Mouse (Mus musculus): ENCODE measurements around the gene Tmem108. TPM values are rescaled to one million over a fixed set of nuclear protein-coding genes. Genes with fewer than 3 reads are reported as not detected.

Tmem108 gene
- total and polyA plus RNA-seq, 3 experiments, result 4.4 to 10.5 (median 4.9) TPM

DNA sequence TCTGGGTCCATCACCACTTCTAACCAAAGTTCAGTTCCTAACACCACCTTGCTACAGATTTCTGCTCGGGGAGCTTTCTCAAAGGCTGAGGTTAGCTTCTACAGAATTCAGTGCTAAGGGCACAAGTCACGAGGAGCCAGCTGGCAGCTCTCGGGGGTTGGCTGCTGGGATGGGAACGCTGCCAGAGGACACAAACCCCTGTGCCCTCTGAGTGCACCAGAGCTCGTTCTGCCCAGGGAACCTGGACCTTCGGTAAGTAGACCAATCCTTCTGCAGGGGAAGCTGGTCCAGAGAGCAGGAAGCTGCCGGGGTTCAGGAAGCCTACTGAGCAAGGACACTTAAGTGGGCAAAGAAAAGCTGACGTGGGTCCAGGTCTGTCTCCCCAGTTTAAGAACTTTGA is 40.6 kb downstream of the Tmem108 start:
- peak; percentile 36 for DNase-seq

DNA sequence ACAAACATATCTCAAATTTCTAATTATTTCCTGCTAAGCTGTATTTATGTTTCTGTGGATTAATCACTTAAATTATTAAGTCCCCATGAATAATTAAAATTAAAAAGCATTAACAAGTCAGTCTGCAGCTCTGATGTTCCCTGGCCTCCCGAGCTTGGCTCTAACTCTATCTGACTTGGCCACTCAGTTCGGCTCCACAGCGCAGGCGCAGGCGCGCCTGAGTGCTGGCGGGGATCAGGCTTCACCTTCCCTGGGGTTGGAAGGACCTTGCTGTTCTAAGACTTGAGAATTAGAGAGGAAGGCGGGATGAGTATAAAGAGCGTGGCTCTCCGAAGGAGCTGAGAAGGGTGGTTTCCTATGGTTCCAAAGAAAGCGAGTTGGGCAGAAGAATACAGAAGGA is 41.6 kb downstream of the Tmem108 start:
- no peak for DNase-seq

DNA sequence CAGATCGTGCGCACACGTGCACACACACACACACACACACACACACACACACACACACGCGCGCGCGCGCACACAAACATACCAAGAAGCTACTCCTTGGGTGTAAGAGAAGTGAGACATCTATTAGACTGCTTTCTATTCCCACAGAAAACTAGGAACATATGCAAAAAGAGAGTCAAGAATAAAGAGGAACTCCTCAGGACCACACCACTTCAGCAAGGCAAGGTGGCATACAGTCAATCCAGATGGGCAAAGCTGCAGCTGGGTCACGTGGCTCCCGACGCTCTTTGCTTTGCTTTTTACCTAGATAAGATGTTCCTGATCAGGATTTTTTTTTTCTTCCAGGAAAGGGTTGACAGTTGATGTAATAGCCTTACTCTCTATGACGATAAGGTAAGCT is 45.6 kb downstream of the Tmem108 start:
- DNase-seq, result no peak

DNA sequence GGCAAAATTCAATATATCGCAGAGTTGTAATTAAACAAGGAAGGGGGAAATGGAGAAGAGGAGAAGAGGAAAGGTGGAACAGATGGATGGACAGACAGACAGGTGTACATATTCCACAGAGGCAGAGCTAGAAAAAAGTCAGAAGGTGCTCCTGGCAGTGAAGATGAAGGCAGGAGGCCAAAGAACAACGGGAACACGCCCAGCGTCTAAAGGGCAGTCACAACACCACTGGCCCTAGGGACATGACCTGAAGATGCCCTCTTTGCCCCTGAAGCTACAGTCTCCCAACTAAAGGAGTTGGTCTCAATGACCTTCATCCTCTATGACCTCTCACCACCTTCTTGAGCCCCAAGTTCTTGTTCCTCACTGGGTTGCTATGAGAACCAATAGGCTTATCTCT is 46.3 kb downstream of the Tmem108 start:
- DNase-seq, result no peak

DNA sequence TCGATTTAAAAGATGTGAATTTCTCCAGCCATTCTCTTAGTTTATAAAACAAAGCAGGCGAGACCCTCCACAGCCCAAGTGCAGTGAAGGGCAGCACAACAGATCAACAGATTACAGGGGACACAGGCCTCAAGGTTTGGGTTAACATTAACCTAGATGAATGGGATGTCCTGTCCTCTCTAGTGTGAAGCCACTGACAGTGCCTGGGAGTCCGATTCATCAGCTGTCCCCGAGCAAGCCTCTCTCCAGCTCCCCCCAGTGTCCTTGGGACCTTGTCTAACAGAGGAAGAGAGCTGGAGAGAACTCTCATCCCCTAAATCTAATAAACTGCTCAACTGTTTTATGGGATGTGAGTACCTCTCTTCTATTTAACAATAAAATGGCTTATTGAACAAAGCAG is 48.4 kb downstream of the Tmem108 start:
- DNase-seq, result peak; percentile 31

DNA sequence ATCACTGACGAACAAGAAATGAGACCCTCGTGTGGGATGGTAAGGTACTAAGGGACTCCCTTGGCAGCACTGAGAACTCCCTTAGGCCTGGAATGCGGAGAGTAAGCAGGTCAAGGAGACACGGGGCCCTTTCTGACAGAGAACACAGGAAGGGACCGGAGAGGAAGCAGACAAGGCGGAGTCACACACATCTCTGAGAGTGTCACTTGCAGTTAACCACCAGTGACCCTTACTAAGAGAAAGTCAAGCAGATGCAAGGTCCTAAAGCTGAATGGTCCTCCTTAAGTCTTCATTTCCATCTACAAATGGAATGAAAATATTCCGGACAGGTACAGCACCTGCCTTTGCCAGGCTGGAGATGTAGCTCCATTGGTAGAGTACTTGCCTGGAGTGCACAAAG is 48.9 kb downstream of the Tmem108 start:
- DNase-seq, result no peak

DNA sequence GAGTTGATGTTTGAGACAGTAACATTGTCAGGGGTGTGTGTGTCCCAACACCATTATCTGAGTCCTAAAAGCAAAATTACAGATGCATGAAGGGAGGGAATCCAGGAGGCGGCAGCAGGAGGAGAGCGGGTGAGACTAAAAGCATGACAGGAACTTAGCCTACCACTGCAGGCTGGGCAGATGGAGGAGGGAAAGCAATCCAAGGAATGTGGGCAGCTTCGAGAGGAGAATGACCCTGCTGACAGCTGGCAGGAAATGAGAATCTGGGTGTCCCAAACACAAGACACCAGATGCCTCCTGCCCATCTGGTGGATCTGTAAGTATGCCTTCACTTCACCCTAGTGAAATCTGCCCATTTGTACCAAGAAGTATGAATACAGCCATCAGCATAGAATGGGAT is 51.9 kb downstream of the Tmem108 start:
- no peak for DNase-seq

DNA sequence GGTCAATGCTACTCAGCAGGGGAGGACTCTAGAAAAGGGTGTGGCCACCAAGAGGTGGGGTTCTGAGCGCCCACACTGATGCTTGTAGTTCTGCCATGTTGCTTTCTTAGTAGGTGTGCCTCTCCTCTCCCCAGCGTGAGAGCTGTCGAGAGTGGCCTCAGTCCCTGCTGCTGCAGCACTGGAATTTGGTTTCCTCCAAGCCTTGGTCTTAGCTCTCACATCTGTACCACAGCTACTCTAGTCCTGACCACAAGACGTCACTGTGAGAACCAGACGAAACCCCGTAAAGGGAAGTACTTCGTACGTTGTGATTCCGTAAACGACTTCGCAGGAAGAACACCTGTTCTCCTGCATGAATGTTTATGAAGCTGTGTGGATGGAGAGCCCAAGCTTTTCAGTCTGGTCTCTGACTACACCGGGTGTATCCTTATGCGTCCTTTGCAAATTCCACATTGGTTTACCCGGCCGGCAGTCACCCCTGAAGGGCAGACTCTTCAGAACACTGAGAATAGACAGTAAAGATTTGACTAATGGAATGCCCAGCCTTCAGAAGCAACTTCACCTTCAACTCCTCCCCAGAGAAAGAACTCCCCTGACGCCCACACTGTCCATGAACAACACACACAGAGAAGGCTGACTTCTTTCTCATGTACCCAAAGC is 53.0 kb downstream of the Tmem108 start:
- DNase-seq, result no peak

DNA sequence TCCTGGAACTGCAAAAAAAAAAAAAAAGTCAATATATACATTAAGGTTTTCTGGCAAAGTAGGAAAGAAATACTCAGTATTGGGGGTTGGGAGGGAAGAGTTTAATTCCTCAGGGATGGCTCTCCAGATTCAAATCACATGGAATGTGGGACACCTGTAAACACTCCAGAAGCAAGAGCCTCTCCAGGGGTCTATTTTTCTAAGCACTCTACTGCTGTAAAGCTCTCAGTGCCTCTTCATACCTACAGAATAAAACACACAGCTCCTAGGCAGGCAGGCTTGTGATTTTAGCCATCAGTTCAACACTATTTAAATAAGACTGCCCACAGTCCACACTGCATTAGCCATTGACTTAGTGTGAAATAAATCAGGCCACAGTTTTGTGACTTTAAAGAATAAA is 53.8 kb downstream of the Tmem108 start:
- no peak for DNase-seq

DNA sequence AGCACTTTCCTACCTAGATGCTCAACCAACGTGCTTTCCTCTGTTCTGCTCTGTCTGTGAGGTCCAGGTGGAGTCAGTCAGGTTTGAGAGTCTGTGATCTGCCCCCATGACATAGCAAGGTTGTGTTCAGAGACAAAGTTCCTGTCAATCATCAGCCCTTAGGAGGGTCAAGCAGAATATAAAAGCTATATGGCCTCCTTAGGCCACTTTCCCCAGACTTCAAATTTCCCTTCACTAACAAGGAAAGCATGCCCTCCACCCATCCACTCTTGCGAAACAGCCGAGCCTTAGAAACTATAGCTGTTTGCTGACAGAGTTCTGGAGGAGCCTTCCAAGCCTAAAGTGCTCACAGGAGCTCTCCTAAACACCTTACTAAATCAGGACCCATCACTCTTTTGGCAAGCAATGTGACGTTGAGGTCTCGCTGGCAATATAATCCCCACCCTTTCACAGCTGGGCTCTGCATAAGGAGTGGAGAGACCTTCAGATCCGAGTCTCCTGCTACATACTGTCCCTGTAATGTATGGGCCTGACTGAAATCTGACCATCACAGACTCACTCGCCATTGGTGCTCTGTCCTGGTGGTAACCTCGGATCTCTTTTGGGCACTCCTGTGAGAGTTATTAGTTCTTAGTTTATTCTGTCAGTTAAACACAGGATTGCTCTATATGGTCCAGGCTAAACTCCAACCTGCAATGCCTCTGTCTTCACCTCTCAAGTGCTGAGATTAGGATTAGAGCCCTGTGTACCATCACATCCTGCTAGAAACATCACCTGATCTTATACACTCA is 54.4 kb downstream of the Tmem108 start:
- DNase-seq, result no peak

DNA sequence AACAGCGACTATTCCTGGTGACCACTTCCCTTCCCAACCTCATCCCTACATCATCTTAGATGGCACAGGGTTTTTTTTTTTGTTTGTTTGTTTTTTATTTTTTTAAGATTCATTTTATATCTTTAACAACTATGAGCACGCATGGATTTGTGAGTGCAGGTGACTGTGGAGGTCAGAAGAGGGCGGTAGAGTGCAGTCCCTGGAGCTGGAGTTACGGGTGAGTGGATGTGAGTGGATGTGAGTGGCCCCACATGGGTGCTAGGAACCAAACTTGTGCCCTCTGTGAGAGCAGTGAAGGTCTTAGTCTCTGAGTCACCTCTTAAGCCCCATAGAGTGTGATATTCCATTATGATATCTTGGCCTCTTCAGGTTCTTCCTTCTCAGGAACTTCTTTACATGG is 55.9 kb downstream of the Tmem108 start:
- no peak for DNase-seq

DNA sequence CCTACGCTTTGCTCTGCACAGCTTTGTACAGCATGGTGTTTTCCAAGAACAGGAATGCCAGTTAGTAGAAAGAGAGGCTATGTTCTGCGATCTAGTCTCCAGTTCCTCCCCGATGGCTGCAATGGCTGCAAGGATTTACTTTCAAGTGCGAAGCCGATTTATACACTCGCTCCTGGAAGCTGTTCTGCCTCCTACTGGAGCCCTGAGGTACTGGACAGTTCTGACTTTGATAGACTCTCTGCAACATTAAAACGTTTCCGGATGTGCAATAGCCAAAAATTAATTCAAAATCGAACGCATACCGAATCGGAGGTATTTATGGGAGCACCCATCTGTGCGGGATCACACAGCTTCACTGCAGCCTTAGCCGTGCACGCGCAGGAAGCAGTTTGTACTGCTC is 58.6 kb downstream of the Tmem108 start:
- no peak for DNase-seq

DNA sequence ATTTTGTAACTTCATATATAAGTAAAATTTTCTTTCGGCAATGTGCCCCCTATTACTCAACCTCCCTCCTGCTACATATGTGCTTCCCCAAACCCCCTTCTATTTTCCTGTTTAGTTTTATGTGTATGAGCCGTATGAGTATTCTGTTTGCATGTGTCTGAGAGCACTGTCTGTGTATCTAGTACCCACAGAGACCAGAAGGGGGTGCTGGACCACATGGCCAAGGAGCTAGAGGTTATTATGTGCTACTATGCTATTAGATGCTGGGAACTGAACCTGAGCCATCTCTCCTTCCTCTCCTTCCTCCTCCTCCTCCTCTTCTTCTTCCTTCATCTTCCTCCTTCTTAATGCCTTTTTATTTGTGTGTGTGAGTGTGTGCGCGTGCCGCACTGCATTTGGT is 59.2 kb downstream of the Tmem108 start:
- DNase-seq, result no peak

DNA sequence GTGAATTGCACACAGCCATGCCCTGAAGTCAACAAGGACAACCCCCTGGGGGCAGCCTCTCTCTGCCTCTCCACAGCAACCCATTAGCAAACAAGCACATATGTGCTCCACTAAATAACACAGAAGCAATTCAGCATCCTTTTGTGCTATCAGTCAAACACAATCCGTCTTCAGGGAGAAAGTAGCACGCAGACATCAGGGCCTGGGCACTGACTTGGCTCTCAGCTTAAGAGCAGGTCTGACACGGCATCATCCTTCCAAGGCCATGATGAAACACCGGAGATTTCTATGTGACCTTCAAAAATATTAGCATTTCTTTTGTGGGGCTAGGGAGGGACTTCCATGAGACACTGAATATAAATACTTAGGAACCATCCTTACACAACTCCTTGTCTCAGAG is 60.2 kb downstream of the Tmem108 start:
- DNase-seq, result no peak

DNA sequence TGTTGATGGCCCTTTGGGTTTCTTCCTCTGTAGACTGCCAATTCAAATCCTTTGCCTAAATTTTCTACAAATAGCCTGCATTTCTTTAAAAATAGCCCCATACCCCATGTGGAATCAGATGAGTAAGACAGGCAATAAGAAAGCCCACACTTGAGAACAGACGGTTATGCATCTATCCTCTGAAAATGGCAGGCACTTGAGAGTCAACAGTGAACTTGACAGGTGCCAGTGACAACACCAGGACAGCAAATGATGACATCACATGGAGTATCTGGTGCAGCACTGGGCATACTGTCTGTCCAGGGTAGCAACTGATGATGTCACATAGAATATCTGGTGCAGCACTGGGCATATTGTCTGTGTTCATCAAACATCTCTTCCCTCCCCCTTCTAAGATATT is 61.4 kb downstream of the Tmem108 start:
- DNase-seq, result no peak

DNA sequence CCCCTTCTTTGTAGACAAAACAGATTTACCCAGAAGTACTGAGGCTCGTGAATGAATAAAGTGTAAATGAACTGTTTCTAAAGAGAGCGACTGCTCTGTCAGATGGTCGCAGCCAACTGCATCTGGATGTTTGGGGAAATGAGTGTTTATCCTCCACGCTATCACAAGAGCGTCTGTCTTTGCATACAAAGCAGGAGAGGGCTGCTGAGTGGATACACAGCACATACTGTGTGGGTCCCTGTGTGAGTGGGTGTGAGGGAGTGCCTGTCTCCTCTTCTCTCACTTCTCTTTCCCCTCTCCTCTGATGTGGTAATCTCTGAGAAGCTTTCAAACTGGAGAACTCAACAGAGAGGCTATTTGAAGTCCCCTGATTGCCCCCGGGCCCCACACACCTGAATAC is 64.7 kb downstream of the Tmem108 start:
- DNase-seq, result no peak

DNA sequence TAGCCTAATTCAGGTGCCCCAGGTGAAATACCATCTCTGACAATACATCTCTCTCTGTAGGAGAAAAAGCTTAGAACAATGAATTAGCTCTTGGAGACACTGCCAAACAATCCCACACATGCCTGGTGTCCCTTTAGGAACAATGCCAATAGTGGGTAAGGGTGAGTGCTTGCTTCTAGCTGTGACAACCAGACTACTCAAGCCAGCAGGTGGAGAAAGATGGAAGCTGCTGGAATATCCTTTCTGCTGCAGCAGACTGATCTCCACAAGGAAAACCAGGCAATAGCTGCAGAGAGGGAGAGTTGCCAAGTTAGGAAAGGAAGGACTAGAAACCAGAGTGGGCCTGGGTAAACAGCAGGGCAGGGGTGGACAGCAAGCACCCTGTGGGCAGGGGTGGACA is 67.8 kb downstream of the Tmem108 start:
- DNase-seq, result no peak

DNA sequence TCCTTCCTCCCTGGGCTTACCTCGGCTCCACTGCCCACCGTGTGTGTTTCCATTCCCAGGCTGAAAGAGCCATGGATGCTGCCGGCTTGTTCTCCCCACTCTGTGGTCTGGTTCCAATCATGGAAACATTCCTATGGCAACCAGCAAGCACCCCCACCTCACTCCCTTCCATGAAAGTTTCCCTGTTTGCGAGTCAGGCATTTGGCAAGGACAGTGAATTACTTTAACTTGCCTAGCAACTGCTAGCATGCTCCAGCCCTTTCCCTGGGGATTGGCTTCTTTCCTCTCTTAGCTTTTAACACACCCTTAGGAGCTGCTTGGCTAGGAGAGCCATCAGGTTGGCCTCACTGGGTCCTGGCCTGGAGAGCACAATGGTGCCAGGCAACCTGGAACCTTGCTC is 68.9 kb downstream of the Tmem108 start:
- no peak for DNase-seq

DNA sequence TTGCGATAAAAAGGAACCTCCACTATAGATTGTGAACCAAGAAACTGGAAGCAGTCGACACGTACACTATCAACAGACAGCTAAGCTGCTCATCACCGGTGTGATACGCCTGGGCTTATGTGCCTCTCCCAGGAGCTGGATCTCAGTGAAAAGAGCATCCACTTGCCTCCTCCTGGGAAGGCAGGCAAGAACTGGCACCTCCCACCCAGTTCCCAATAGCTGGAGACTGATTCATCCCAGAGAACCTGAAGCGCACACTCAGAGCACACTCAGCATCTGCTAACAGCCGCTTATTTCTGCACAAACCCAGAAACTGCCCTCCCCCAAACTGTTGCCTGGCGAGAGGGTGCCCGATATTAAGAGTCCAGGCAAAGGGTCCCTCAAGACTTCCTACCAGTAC is 69.8 kb downstream of the Tmem108 start:
- no peak for DNase-seq

DNA sequence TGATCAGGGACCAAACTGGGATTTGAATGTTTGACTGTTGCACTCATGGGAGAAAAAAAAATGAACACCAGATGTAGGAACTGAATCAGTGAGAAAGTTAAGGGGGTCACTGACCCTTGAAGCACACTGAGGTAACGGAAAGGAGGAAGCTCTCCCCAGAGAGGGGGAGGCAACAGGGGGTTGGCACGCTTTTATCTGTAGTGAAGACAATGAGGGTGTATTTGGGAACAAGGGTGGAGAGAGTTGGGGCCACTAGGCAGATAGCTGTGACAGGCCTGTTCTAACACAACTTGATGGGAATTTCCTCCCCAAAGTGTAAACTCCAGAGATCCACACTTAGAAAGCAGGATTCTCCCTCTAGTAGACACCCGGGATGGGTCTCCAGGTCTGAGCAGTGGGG is 71.2 kb downstream of the Tmem108 start:
- no peak for DNase-seq

DNA sequence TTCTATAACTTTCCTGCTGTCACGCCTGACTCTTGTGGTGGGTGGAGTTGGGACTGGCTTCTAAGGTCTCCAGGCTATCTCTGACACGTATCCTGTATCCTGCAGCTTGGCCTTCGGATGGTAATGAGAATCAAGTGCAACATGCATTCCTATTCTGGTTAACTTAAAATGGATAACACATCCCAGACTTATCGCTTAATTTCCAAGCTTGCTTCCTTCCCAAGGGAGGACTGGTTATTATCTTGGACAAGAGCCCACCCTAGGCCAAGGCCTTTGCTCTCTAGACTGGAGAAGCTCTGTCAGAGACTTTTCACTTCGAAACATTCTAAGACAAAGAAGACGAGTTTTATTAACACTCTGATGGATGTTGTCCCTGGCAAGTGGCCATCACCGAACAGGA is 71.9 kb downstream of the Tmem108 start:
- no peak for DNase-seq

DNA sequence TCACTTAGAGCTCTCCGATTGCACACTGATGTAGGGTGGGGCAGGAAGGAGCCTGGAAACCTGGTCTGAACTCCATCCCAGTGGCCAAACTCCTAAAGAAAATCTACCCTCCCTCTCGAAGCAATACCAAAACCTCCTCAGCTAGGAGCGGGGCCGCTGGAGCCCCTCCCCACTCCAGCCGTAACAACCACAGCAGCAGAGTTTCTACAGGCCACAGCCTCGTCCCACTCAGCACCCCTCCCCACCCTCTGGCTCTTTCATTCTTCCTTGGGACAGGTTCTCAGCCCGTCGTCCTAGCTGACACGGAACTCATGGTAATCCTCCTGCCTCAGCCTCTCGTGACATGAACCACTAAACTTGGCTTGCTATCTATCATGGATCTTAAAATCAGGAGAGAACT is 72.6 kb downstream of the Tmem108 start:
- DNase-seq, result no peak

DNA sequence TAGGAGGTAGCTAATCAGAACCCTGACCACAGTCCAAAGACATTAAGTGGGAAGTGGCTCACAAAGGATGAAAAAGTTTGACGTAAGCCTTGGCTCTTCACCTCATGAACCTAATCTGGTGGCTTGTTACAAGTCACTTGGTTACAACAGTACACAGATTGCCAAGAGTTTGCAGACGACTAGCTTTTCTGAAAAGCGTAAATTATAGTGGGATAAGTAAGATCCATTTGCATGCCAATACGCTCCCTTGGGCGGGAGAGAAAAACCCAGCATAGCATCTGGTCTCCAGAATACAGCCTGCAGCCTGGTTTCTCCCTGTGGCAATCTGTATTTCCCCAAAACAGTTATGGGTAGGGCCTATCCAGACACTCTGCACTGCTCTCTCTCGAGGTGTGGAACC is 74.5 kb downstream of the Tmem108 start:
- no peak for DNase-seq

DNA sequence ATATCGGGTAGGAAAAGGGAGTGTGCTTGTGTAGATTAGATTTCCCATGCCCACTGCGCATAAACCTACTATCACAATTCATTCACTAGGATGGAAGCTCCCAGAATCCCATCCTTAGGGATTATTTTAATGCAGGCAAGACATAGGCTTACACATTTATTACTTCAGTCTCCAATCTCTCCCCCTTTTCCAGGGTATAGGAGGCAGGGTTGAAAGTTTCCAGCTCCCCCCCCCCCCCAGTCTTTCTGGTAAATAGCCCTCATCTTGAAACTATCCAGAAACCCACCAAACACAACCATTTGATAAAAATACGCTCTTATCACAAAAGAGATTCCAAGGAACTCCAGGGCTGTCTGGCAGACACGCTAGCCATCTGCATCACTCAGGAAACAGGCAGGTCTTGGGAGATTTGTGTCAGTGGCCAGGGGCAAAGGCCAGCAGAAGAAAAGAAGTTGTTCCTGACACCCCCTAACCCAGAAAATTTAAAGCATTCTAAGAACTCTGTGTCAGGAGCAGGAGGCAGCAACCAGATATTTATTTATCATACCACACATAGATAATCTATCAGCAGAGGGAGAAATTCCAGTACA is 79.8 kb downstream of the Tmem108 start:
- no peak for DNase-seq

Measured in adrenal gland, adult 2 months (tissue).